Mouse (Mus musculus) leukemia stem cell, adult 10-12 weeks (primary cell): ENCODE measurements around the gene Rai1. TPM values are rescaled to one million over a fixed set of nuclear protein-coding genes. Genes with fewer than 3 reads are reported as not detected.

Source experiments
- polyA plus RNA-seq: library from polyadenylated mRNA; stranded (reverse); fragments of >175 nt; gene quantifications from 2 replicates; pipeline ENCODE4 v1.2.3, GENCODE M21; 2012; ENCODE audit warnings: low replicate concordance

The Rai1 gene
- 80.2 and 91.2 TPM in 2 replicates for polyA plus RNA-seq

GRCm38 (mm10) chr11:60104810-60105592 is at the start of gene Rai1:
Gene Rai1, plus strand, starts transcription at chr11:60105013.

GRCm38 (mm10) chr11:60222469-60223236 is 117.8 kb downstream of the Rai1 start, which contains the start of gene Srebf1:
Gene Srebf1, minus strand, starts transcription at chr11:60222581.

Other genes with a start within 250 kb of the Rai1 start
- 41.8 and 59.8 TPM in 2 replicates for gene Med9, start 156.8 kb upstream of the Rai1 start, polyA plus RNA-seq
- gene Rasd1, start 140.1 kb upstream of the Rai1 start, polyA plus RNA-seq, result 0.10 TPM in 1 of 2 replicates, not detected in the other
- gene Pemt, start 58.5 kb upstream of the Rai1 start, polyA plus RNA-seq, result 1.6 and 10.4 TPM in 2 replicates
- gene Srebf1, start 117.6 kb downstream of the Rai1 start, polyA plus RNA-seq, result 268 and 279 TPM in 2 replicates
- 6.5 and 25.6 TPM in 2 replicates for gene Tom1l2, start 247.9 kb downstream of the Rai1 start, polyA plus RNA-seq
- gene Drc3, start 248.3 kb downstream of the Rai1 start, polyA plus RNA-seq, result 0.18 TPM in 2 replicates